Mouse (Mus musculus) kidney, adult 11 months (tissue): ENCODE measurements around the gene Pkmyt1.

ENCODE experiments used
- DNase-seq: peaks from one replicate; pipeline ENCODE4 v3.0.0; 2022

Gene Pkmyt1

GRCm38 (mm10) chr17:23722376-23723125, 3.6 kb upstream of the Pkmyt1 start, which contains the start of gene 1520401A03Rik:
Gene 1520401A03Rik (minus strand): TSS chr17:23722783.
- no peak for DNase-seq

DNA sequence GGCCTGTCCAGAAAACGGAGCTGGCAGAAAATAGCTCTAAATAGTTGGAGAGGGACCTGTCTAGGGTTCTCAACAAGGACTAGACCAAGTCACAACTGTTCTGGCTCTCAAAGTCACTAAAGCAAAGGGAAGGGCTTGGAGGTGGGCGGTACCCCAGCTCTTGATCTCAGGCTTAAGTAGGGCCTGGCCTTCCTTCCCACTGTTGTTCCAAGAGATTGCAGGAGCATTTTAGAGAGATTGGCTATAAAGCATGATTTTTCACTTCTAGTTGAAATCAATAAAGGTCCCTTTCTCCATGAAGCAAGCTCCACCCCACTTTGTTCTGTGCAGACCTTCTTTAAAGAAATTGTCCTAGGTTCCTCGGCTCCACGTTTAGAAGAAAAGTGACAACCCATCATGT, 659 bp upstream of the Pkmyt1 start:
- DNase-seq = no peak

GRCm38 (mm10) chr17:23726758-23727142, 614 bp downstream of the Pkmyt1 start:
- DNase-seq = peak; percentile 70

- DNase-seq = no peak
Measured at GRCm38 (mm10) chr17:23730441-23730840, 4.3 kb downstream of the Pkmyt1 start.

DNA sequence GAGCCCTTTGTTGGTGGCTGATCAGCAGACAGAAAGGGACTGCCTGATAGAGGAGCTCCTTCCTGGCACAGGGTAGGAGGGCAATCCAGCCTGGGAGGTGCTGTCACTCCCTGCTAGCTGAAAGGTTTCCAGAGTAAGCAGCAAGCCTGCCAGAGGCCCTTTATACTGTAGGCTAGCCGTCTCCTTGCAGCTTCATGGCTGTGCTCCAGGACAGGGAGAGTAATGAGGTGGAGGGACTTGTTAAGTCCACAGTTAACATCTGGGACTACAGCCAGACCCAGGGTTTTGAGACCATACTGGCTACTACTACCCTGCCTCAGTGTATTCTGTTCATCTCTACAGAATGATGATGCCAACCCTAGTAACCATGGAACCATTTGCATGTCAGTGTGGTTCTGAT, 8.2 kb downstream of the Pkmyt1 start:
- peak; percentile 51 for DNase-seq

GRCm38 (mm10) chr17:23737493-23738445, 11.6 kb downstream of the Pkmyt1 start:
- DNase-seq = no peak

DNA sequence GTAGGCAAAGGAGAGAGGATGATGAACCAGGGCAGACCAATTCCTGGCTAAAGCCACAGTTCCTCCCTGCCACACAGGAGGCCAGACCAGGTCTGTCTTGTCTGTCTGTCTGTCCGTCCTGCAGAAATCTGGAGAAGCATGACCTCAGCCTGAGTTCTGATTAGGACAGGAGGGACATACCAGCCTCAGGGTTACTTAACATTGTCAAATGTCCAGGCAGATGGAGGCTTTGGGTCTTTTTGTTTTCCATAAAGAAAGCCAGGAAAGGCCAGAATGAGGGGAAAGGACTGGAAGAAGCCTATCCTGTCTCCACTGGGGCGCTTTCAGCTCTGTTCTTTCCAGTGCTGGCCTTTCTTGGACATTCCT, 12.7 kb downstream of the Pkmyt1 start:
- DNase-seq = no peak

GRCm38 (mm10) chr17:23739202-23740135, 13.3 kb downstream of the Pkmyt1 start:
- DNase-seq = no peak

DNA sequence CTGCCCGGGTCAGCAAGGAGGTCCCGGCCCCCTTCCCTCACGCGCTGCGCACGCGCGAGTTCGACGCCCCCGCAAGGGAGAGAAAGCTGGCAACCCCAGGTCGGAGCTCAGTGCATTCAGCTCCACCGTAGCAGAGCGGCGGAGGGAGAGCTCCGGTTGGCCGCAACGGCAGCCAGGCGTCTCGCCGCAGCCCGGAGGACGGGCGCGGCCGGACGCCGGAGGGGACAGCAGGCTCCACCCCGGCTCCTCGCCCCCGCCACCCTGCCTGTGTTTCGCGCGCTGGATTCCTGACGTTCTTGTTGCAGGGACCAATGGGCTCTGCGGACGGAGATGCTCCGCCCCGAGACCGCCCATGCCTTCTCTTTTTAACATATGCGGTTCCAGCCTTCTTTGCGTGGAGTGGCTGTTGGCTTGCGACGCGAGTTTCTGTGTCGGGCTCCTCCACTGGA, 14.0 kb downstream of the Pkmyt1 start:
- DNase-seq = peak; percentile 87

- no peak for DNase-seq
Measured at GRCm38 (mm10) chr17:23740598-23741021, 14.5 kb downstream of the Pkmyt1 start, which contains the start of gene Paqr4. Gene Paqr4 (minus strand): TSS chr17:23740867.

- DNase-seq = no peak
Measured at GRCm38 (mm10) chr17:23741359-23742209, 15.4 kb downstream of the Pkmyt1 start.

- DNase-seq = no peak
Measured at GRCm38 (mm10) chr17:23742210-23742793, 16.2 kb downstream of the Pkmyt1 start.

GRCm38 (mm10) chr17:23742941-23743340, 16.8 kb downstream of the Pkmyt1 start:
- no peak for DNase-seq

DNA sequence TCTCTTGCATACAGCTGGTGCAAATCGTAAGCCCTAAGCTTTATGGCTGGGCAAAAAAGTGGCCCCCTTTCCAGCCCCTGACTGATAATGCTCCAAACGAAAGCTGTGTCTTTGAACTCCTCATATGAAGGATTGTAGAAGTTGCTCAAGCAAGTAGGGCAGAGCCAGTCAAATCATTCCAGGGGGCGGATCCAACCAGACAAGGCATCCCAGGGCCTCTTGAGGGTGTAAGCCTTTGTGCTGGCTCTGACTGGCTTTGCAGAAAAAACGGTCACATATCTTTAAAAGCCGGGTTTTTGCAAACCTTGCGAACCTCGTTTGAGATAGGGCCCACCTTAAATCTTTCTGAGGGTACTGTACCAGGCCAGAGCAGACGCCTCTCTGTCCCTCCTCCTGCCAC, 17.9 kb downstream of the Pkmyt1 start:
- DNase-seq = no peak

DNA sequence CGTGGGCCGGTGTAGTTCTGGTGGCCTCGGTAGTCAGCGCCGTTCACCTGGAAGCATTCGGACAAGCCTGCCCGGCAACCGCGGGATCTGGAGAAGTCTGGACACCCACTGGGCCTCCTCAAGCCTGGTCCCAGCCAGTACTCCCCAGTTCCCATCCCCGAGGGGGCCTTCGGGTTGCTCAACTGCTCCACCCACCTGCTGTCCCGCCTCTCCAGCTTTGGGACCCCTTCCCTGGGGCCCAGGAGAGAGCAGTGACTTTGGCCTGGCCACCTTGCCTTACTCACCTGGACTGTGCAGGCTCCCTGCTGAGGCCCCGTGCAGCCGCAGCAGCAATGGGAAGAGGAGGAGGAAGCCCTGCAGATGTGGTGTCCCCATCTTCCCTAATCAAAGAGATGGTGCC, 18.5 kb downstream of the Pkmyt1 start:
- no peak for DNase-seq

- DNase-seq = no peak
Measured at GRCm38 (mm10) chr17:23745301-23746251, 19.4 kb downstream of the Pkmyt1 start, which contains the start of gene Kremen2. Gene Kremen2 (minus strand): TSS chr17:23745833.

DNA sequence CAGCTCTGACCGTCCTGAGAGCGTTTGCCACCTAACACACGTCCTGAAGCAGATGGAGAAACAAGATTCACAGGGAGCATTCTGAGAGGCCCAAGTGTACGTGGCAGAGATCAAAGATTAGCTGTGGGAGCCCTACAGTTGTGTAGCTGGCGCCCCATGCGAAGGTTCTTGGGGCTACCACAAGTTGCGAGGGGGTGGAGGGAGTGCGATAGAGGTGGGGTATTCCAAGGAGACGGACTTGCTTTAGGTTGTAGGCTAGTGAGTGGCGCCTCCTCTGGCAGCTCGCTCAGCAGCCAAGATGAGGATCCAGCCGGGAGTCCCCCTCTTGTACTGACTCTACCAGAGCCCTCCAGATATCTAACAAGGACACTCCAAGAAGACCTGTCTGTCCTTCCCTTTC, 20.2 kb downstream of the Pkmyt1 start:
- no peak for DNase-seq

DNA sequence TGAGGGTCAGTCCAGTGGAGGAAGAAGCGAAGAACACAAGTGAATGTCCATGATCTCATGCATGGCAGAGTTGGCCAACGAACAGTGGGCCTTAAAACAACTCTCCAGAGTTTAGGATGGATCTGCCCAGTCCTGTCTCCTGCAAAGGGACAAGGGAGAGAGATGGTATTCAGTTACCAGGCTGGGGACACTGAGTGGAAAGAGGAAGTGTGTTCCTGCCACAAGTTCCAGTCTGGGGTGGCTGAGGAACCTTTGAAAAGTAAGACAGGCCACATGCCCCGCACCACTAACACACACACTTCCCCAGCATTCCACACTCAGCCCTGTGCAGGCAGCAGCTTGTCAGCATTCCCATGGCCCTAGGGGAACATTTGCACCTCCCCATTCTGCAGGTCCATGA, 20.6 kb downstream of the Pkmyt1 start:
- DNase-seq = no peak

DNA sequence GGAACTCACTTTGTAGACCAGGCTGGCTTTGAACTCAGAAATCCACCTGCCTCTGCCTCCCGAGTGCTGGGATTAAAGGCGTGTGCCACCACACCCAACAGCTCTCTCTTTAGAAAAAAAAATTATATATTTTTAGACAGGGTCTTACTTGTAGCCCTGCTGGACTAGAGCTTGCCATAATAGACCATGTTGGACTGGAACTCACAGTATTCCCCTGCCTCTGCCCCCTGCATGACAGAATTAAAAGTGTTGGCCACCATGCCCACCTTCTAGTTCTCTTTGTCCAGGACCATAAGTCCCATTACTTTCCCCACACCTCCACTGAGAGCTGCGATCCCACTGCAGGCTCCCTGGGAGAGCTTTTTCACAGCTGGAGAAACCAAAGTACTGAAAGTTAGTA, 21.3 kb downstream of the Pkmyt1 start:
- DNase-seq = no peak

DNA sequence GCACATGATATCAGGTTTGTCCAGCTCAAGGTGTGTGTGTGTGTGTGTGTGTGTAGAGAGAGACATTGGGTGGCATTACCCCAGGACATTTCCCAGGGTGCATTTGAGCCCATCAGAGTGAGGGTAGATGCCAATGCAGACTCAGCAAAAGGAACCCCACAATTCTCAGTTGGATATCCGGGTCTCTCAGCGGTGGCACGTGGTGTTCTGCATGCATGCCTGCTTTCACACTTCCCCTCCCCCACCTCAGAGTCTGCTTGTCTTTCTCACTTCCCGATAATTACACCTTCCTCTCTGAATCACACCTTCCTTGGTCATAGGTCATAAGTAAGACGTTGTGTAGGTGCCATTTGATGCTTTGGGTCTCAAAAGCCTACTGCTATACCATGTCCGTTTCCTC, 21.9 kb downstream of the Pkmyt1 start:
- no peak for DNase-seq
